8 mouse cellular contexts compared by ENCODE assay signal in genomic region chrX:42153056-42153455, GRCm38 (mm10). TPM values are rescaled to one million over a fixed set of nuclear protein-coding genes. Genes with fewer than 3 reads are reported as not detected.
DNase-seq lines count a peak whose midpoint lies in the region; ATAC-seq and TF ChIP-seq lines count a peak whose summit lies in the region.

No protein-coding gene starts in this region.

- H3K9ac ChIP-seq in intestine, embryonic 14.5 days (ENCODE audit: low read length), result no peak overlapping the region
- no peak overlapping the region for H3K9ac ChIP-seq in midbrain, embryonic 14.5 days (replicated peaks; ENCODE audit: low read length)

- H3K36me3 ChIP-seq in kidney, adult 2 months (ENCODE audit: control insufficient read depth, insufficient read depth, low read length), result no peaks in the 10 kb centered on the region
- H3K36me3 ChIP-seq in intestine, embryonic 14.5 days (ENCODE audit: control insufficient read depth, insufficient read depth, low read length), result no peaks in the 10 kb centered on the region
- H3K36me3 ChIP-seq in midbrain, embryonic 14.5 days (ENCODE audit: control insufficient read depth, insufficient read depth, low read length), result no peaks in the 10 kb centered on the region

- no peaks in the 10 kb centered on the region for H3K27me3 ChIP-seq in kidney, adult 2 months (replicated peaks; ENCODE audit: control insufficient read depth, insufficient read depth, low read length)
- H3K27me3 ChIP-seq in intestine, embryonic 14.5 days (replicated peaks; ENCODE audit: control insufficient read depth, insufficient read depth, low read length), result no peaks in the 10 kb centered on the region
- no peaks in the 10 kb centered on the region for H3K27me3 ChIP-seq in midbrain, embryonic 14.5 days (ENCODE audit: control insufficient read depth, insufficient read depth, low read length)

- peak overlapping the region; percentile 54 for H3K4me2 ChIP-seq in intestine, embryonic 14.5 days (ENCODE audit: low read length)
- peak overlapping the region; percentile 56 for H3K4me2 ChIP-seq in midbrain, embryonic 14.5 days (ENCODE audit: low read length)

- no peaks in the 10 kb centered on the region; the same call in 1 of the 2 replicates for H3K4me1 ChIP-seq in kidney, adult 2 months (ENCODE audit: control insufficient read depth, insufficient read depth, low read length)
- H3K4me1 ChIP-seq in intestine, embryonic 14.5 days (replicated peaks; ENCODE audit: control insufficient read depth, insufficient read depth, low read length), result 0 out of 2 replicates have a peak, but pooled peaks cover 3% of the 10 kb centered on the region
- H3K4me1 ChIP-seq in midbrain, embryonic 14.5 days (ENCODE audit: control insufficient read depth, insufficient read depth, low read length), result no peaks in the 10 kb centered on the region

- no peak for TF ChIP-seq CTCF in kidney, adult 2 months (conservative IDR thresholded peaks at IDR 0.05; ENCODE audit: insufficient read depth, insufficient read length, low read depth, low read length)

- TF ChIP-seq POLR2A in kidney, adult 2 months (IDR thresholded peaks at IDR 0.05; ENCODE audit: low read depth, low read length), result no peak

- no peak for ATAC-seq in intestine, embryonic 14.5 days (replicated peaks; ENCODE audit: low FRiP score, low TSS enrichment, low read depth)
- no peak for ATAC-seq in midbrain, embryonic 14.5 days (ENCODE audit: low FRiP score, low TSS enrichment)

- H3K4me3 ChIP-seq in kidney, adult 2 months (ENCODE audit: insufficient read depth, low read depth, low read length), result no peak overlapping the region
- H3K4me3 ChIP-seq in intestine, embryonic 14.5 days (ENCODE audit: low read depth, low read length), result peak overlapping the region; percentile 53
- H3K4me3 ChIP-seq in midbrain, embryonic 14.5 days (replicated peaks; ENCODE audit: low read depth, low read length), result peak overlapping the region; percentile 59

- H3K9me3 ChIP-seq in intestine, embryonic 14.5 days (ENCODE audit: control insufficient read depth, low read length), result no peaks in the 10 kb centered on the region
- H3K9me3 ChIP-seq in midbrain, embryonic 14.5 days (ENCODE audit: control insufficient read depth, low read length), result no peaks in the 10 kb centered on the region

- DNase-seq in kidney, adult 2 months, result peak; percentile 7
- DNase-seq in kidney, adult 11 months, result no peak
- DNase-seq in c-Kit-negative CD71-positive TER-119-positive erythroid progenitor cells, embryonic 14.5 days (ENCODE audit: low read depth, low spot score), result peak; percentile 1
- no peak for DNase-seq in intestine, embryonic 14.5 days (ENCODE audit: low spot score)
- no peak for DNase-seq in midbrain, embryonic 14.5 days
- no peak for DNase-seq in layer of hippocampus, adult 8-10 months (ENCODE audit: low spot score in 2 of 2)
- DNase-seq in layer of hippocampus, postnatal 14 days (ENCODE audit: low spot score in 2 of 2), result no peak
- no peak for DNase-seq in ovary, adult 18-20 months (ENCODE audit: low spot score)

- 0% methylated on average over 4 of the region's 4 CpGs for WGBS in kidney, adult 2 months
- WGBS in intestine, embryonic 14.5 days, result 22% methylated on average over 4 of the region's 4 CpGs
- 33% methylated on average over 4 of the region's 4 CpGs for WGBS in midbrain, embryonic 14.5 days

- H3K27ac ChIP-seq in kidney, adult 2 months (ENCODE audit: insufficient read depth, low read depth, low read length), result peak overlapping the region; percentile 63
- H3K27ac ChIP-seq in intestine, embryonic 14.5 days (ENCODE audit: low read depth), result no peak overlapping the region
- no peak overlapping the region for H3K27ac ChIP-seq in midbrain, embryonic 14.5 days (replicated peaks; ENCODE audit: low read depth, low read length)

RNA-seq across cellular contexts. Expression of gene Stag2, which starts 3.9 kb away (rescaled TPM):
- 6.8 and 8.8 TPM in 2 replicates for polyA plus RNA-seq in kidney, adult 2 months (2012; rRNA removed)
- 46.8 and 49.8 TPM in 2 replicates for polyA plus RNA-seq in intestine, embryonic 14.5 days (2014; fragmentation: Nextera tagmentation; extraction: Ambion mirVana)
- 27.2 and 34.7 TPM in 2 replicates for polyA plus RNA-seq in midbrain, embryonic 14.5 days (2014; fragmentation: Nextera tagmentation; extraction: Ambion mirVana)
- 10 to 100 TPM; 48.2 to 59.7 (median 53.1) TPM for total RNA-seq in layer of hippocampus, adult 8-10 months (2022)
- 10 to 100 TPM; 47.3 to 50.8 TPM for total RNA-seq in layer of hippocampus, postnatal 14 days (2021)

Comparison
In these comparisons a context has a peak if more than half of its experiments do, and no peak if none do; other contexts are left out.
1. DNase-seq: peak in kidney, adult 2 months (single experiment) and c-Kit-negative CD71-positive TER-119-positive erythroid progenitor cells, embryonic 14.5 days (single experiment); none in kidney, adult 11 months (single experiment), intestine, embryonic 14.5 days (single experiment), midbrain, embryonic 14.5 days (single experiment), layer of hippocampus, adult 8-10 months (0 of 2), layer of hippocampus, postnatal 14 days (0 of 2) and ovary, adult 18-20 months (single experiment).